Comparison of ENCODE assay signal across 31 mouse cellular contexts in the genomic region with DNA sequence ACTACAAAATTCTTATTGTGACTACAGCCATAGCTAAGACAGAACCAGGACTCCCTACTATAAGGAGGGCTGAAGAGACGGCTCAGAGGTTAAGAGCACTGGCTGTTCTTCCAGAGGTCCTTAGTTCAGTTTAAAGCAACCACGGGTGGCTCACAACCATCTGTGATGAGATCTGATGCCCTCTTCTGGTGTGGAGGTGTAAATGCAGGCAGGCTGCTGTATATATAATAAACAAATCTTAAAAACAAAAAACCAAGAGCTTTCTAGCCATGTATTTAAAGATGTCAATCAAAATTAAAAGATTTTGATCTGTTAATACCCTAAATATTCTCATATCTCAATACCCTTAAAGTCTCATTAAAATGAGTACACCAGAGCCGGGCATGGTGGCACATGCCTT. TPM values are rescaled to one million over a fixed set of nuclear protein-coding genes. Genes with fewer than 3 reads are reported as not detected.
DNase-seq lines count a peak whose midpoint lies in the region; ATAC-seq and TF ChIP-seq lines count a peak whose summit lies in the region.
"Had no signal": no experiment of that assay in that cellular context is flagged by ENCODE, and none has a peak within 500 bp of the region (broad histone marks: within the 10 kb centered on the region; RNA-seq: fewer than 3 reads in every experiment).

No protein-coding gene starts in this region.

- intact Hi-C loops in heart, adult 2 months (cut with DNase I) = no loop called here
- intact Hi-C loops in heart, postnatal 36 days (cut with DNase I) = no loop called here

- ATAC-seq in liver, postnatal 0 days = no peak
- no peak for ATAC-seq in stomach, postnatal 0 days (ENCODE audit: low FRiP score, low TSS enrichment)
- no peak for ATAC-seq in granulocyte monocyte progenitor cell, adult 5-6 weeks (replicated peaks; ENCODE audit: poor library complexity, severe bottlenecking)
- ATAC-seq: forebrain, embryonic 15.5 days; midbrain, embryonic 15.5 days had no signal

- no peaks in the 10 kb centered on the region for H3K9me3 ChIP-seq in liver, postnatal 0 days (ENCODE audit: low read length)
- no peaks in the 10 kb centered on the region for H3K9me3 ChIP-seq in ES-Bruce4 (replicated peaks; ENCODE audit: control insufficient read depth, insufficient read depth, low read length, poor library complexity, severe bottlenecking)
- H3K9me3 ChIP-seq in stomach, postnatal 0 days (ENCODE audit: control insufficient read depth, low read length) = no peaks in the 10 kb centered on the region
- H3K9me3 ChIP-seq: embryonic facial prominence, embryonic 12.5 days; forebrain, embryonic 15.5 days; G1E; hindbrain, embryonic 13.5 days; kidney, embryonic 15.5 days; liver, embryonic 15.5 days; midbrain, embryonic 10.5 days; midbrain, embryonic 15.5 days; neural tube, embryonic 15.5 days had no signal

- no peak for DNase-seq in heart, adult 2 months
- no peak for DNase-seq in heart, postnatal 36 days
- no peak for DNase-seq in liver, adult 2 months (ENCODE audit: extremely low read depth, low read depth, low spot score)
- no peak for DNase-seq in liver, postnatal 0 days
- no peak for DNase-seq in stomach, postnatal 0 days (ENCODE audit: low spot score)
- DNase-seq: adrenal gland, adult 2 months; adrenal gland, postnatal 36 days; B cell, adult 2 months; cerebellum, adult 11 months; cerebellum, adult 9-11 months; embryo, embryonic 11 days; heart, postnatal 4 days; kidney, adult 11 months; kidney, postnatal 36 days; layer of hippocampus, postnatal 36 days; liver; retina, postnatal 1 day; right cerebral cortex, postnatal 14 days; thymus, postnatal 14 days had no signal

- H3K27ac ChIP-seq in heart, adult 2 months = no peak overlapping the region
- no peak overlapping the region for H3K27ac ChIP-seq in liver, adult 2 months (replicated peaks; ENCODE audit: insufficient read depth, low read depth, low read length)
- H3K27ac ChIP-seq in liver, postnatal 0 days (ENCODE audit: low read depth) = no peak overlapping the region
- H3K27ac ChIP-seq in ES-Bruce4 (ENCODE audit: insufficient read depth, low read length) = 0 out of 2 replicates have a peak overlapping the region, but pooled peaks have one; percentile 48
- H3K27ac ChIP-seq in stomach, postnatal 0 days (replicated peaks) = no peak overlapping the region
- H3K27ac ChIP-seq: embryonic facial prominence, embryonic 12.5 days; forebrain, embryonic 15.5 days; hindbrain, embryonic 13.5 days; kidney, embryonic 15.5 days; liver, embryonic 15.5 days; midbrain, embryonic 10.5 days; midbrain, embryonic 15.5 days; neural tube, embryonic 15.5 days had no signal

- peak; percentile 44 for TF ChIP-seq CTCF in heart, adult 2 months (IDR thresholded peaks at IDR 0.05)
- TF ChIP-seq CTCF in liver, adult 2 months (IDR thresholded peaks at IDR 0.05; ENCODE audit: low read depth, low read length) = peak; percentile 20; the same call in 1 of the 2 replicates
- TF ChIP-seq CTCF in liver, postnatal 0 days (IDR thresholded peaks at IDR 0.05; ENCODE audit: low read depth) = no peak
- TF ChIP-seq CTCF in ES-Bruce4 (IDR thresholded peaks at IDR 0.05; ENCODE audit: low read depth, low read length) = no peak
- peak; percentile 36 for TF ChIP-seq CTCF in stomach, postnatal 0 days (IDR thresholded peaks at IDR 0.05; ENCODE audit: low read depth)

- H3K27me3 ChIP-seq in heart, adult 2 months (ENCODE audit: control insufficient read depth, insufficient read depth, low read length) = no peaks in the 10 kb centered on the region
- H3K27me3 ChIP-seq in liver, adult 2 months (ENCODE audit: control insufficient read depth, insufficient read depth, low read length) = no peaks in the 10 kb centered on the region
- no peaks in the 10 kb centered on the region for H3K27me3 ChIP-seq in liver, postnatal 0 days (ENCODE audit: insufficient read depth, low read length)
- no peaks in the 10 kb centered on the region for H3K27me3 ChIP-seq in ES-Bruce4 (ENCODE audit: control insufficient read depth, insufficient read depth, low read length, poor library complexity, severe bottlenecking)
- no peaks in the 10 kb centered on the region for H3K27me3 ChIP-seq in stomach, postnatal 0 days (ENCODE audit: control insufficient read depth, insufficient read depth, low read length)
- H3K27me3 ChIP-seq: embryonic facial prominence, embryonic 12.5 days; forebrain, embryonic 15.5 days; hindbrain, embryonic 13.5 days; kidney, embryonic 15.5 days; liver, embryonic 15.5 days; midbrain, embryonic 15.5 days; neural tube, embryonic 15.5 days had no signal

- H3K36me3 ChIP-seq in heart, adult 2 months (ENCODE audit: control insufficient read depth, insufficient read depth, low read length) = peaks cover 10% of the 10 kb centered on the region
- peaks cover 82% of the 10 kb centered on the region for H3K36me3 ChIP-seq in liver, adult 2 months (ENCODE audit: control insufficient read depth, insufficient read depth, low read length)
- H3K36me3 ChIP-seq in liver, postnatal 0 days (replicated peaks; ENCODE audit: insufficient read depth, low read length) = peaks cover 86% of the 10 kb centered on the region
- peaks cover 93% of the 10 kb centered on the region for H3K36me3 ChIP-seq in ES-Bruce4 (ENCODE audit: control insufficient read depth, insufficient read depth, low read length, poor library complexity, severe bottlenecking)
- H3K36me3 ChIP-seq in stomach, postnatal 0 days (ENCODE audit: control insufficient read depth, insufficient read depth, low read length) = peaks cover 45% of the 10 kb centered on the region

- no peak overlapping the region for H3K4me3 ChIP-seq in heart, adult 2 months
- H3K4me3 ChIP-seq in liver, adult 2 months (ENCODE audit: insufficient read depth, low read depth, low read length) = no peak overlapping the region
- no peak overlapping the region for H3K4me3 ChIP-seq in liver, postnatal 0 days (ENCODE audit: low read depth, low read length)
- H3K4me3 ChIP-seq in ES-Bruce4 (ENCODE audit: low read depth, low read length) = no peak overlapping the region
- H3K4me3 ChIP-seq in stomach, postnatal 0 days (ENCODE audit: low read depth, low read length) = no peak overlapping the region
- H3K4me3 ChIP-seq: embryonic facial prominence, embryonic 12.5 days; forebrain, embryonic 15.5 days; hindbrain, embryonic 13.5 days; kidney, embryonic 15.5 days; liver, embryonic 15.5 days; midbrain, embryonic 10.5 days; midbrain, embryonic 15.5 days; neural tube, embryonic 15.5 days had no signal

- H3K79me2 ChIP-seq in heart, adult 2 months (replicated peaks; ENCODE audit: control insufficient read depth, insufficient read depth, low read length) = no peaks in the 10 kb centered on the region
- no peaks in the 10 kb centered on the region for H3K79me2 ChIP-seq in liver, adult 2 months (ENCODE audit: control insufficient read depth, insufficient read depth, low read length)

- H3K4me1 ChIP-seq in heart, adult 2 months (ENCODE audit: control insufficient read depth, insufficient read depth, low read length) = no peaks in the 10 kb centered on the region
- H3K4me1 ChIP-seq in liver, adult 2 months (ENCODE audit: control insufficient read depth, insufficient read depth, low read length) = no peaks in the 10 kb centered on the region
- H3K4me1 ChIP-seq in liver, postnatal 0 days (ENCODE audit: insufficient read depth) = no peaks in the 10 kb centered on the region
- no peaks in the 10 kb centered on the region for H3K4me1 ChIP-seq in ES-Bruce4 (ENCODE audit: control insufficient read depth, insufficient read depth, low read length)
- no peaks in the 10 kb centered on the region for H3K4me1 ChIP-seq in stomach, postnatal 0 days (replicated peaks; ENCODE audit: control insufficient read depth, insufficient read depth)
- H3K4me1 ChIP-seq: embryonic facial prominence, embryonic 12.5 days; forebrain, embryonic 15.5 days; hindbrain, embryonic 13.5 days; kidney, embryonic 15.5 days; liver, embryonic 15.5 days; midbrain, embryonic 10.5 days; midbrain, embryonic 15.5 days; neural tube, embryonic 15.5 days had no signal

- H3K4me2 ChIP-seq in liver, postnatal 0 days (ENCODE audit: low read depth, low read length) = no peak overlapping the region
- H3K4me2 ChIP-seq in stomach, postnatal 0 days (replicated peaks; ENCODE audit: low read depth) = no peak overlapping the region
- H3K4me2 ChIP-seq: embryonic facial prominence, embryonic 12.5 days; forebrain, embryonic 15.5 days; heart, embryonic 11.5 days; hindbrain, embryonic 13.5 days; kidney, embryonic 15.5 days; liver, embryonic 15.5 days; midbrain, embryonic 15.5 days; neural tube, embryonic 15.5 days had no signal

- no peak overlapping the region for H3K9ac ChIP-seq in heart, adult 2 months (ENCODE audit: low read depth, low read length)
- no peak overlapping the region for H3K9ac ChIP-seq in liver, adult 2 months (ENCODE audit: low read depth, low read length)
- H3K9ac ChIP-seq in liver, postnatal 0 days (replicated peaks) = no peak overlapping the region
- no peak overlapping the region for H3K9ac ChIP-seq in ES-Bruce4 (ENCODE audit: low read depth, poor library complexity, severe bottlenecking)
- no peak overlapping the region for H3K9ac ChIP-seq in stomach, postnatal 0 days (ENCODE audit: low read length)
- H3K9ac ChIP-seq: embryonic facial prominence, embryonic 12.5 days; forebrain, embryonic 15.5 days; hindbrain, embryonic 13.5 days; kidney, embryonic 15.5 days; liver, embryonic 15.5 days; midbrain, embryonic 15.5 days; neural tube, embryonic 15.5 days had no signal

- WGBS in heart, adult 2 months = 95% methylated on average over 3 of the region's 3 CpGs
- WGBS in liver, adult 2 months = 96% methylated on average over 3 of the region's 3 CpGs
- WGBS in liver, postnatal 0 days (ENCODE audit: insufficient replicate concordance) = 88% methylated on average over 3 of the region's 3 CpGs
- 86% methylated on average over 3 of the region's 3 CpGs for WGBS in stomach, postnatal 0 days

- TF ChIP-seq POLR2A in heart, adult 2 months (IDR thresholded peaks at IDR 0.05; ENCODE audit: insufficient read depth, low read depth, low read length) = no peak
- no peak for TF ChIP-seq POLR2A in liver, adult 2 months (IDR thresholded peaks at IDR 0.05; ENCODE audit: extremely low read depth, insufficient read depth, low read length)
- TF ChIP-seq POLR2A in ES-Bruce4 (IDR thresholded peaks at IDR 0.05; ENCODE audit: insufficient read depth, low read length) = no peak

- no peak for TF ChIP-seq EP300 in heart, adult 2 months (IDR thresholded peaks at IDR 0.05; ENCODE audit: insufficient read depth, low read depth, low read length)
- TF ChIP-seq EP300 in liver, postnatal 0 days (IDR thresholded peaks at IDR 0.05; ENCODE audit: low read depth) = no peak
- no peak for TF ChIP-seq EP300 in ES-Bruce4 (IDR thresholded peaks at IDR 0.05; ENCODE audit: insufficient read depth, low read depth, low read length)
- no peak for TF ChIP-seq EP300 in stomach, postnatal 0 days (optimal IDR thresholded peaks at IDR 0.05)

RNA-seq across cellular contexts. Expression of a gene that starts 10.2 kb away (rescaled TPM):
- total RNA-seq in heart, adult 2 months (2021) = 10 to 100 TPM; 29.9 to 32.9 TPM
- 19.5 and 38.6 TPM in 2 replicates for polyA plus RNA-seq in heart, adult 2 months (2012; rRNA removed)
- 10 to 100 TPM; 32.9 to 35.1 TPM for total RNA-seq in heart, postnatal 36 days (2021)
- 31.8 and 33.6 TPM in 2 replicates for total RNA-seq in liver, adult 2 months (2014; rRNA removed)
- polyA plus RNA-seq in liver, adult 2 months (2012; rRNA removed) = 13.6 and 16.9 TPM in 2 replicates
- polyA plus RNA-seq in liver, postnatal 0 days (2015; fragmentation: Nextera tagmentation; extraction: Ambion mirVana) = 42.1 and 50.0 TPM in 2 replicates
- polyA plus RNA-seq in ES-Bruce4 (2011; ENCODE audit: insufficient read depth, insufficient read length, low read depth, missing spikeins) = 220 and 223 TPM in 2 replicates
- polyA plus RNA-seq in stomach, postnatal 0 days (2015; fragmentation: Nextera tagmentation; extraction: Ambion mirVana) = 80.4 and 80.5 TPM in 2 replicates
- 150 and 160 TPM in 2 replicates for total RNA-seq in granulocyte monocyte progenitor cell, adult 5-6 weeks (2014; fragmentation: Nextera tagmentation)
- total RNA-seq in granulocyte monocyte progenitor cell, adult 5-6 weeks (2017) = 207 and 213 TPM in 2 replicates

RNA-seq across cellular contexts. Expression of a gene that starts 26.1 kb away (rescaled TPM):
- total RNA-seq in heart, adult 2 months (2021) = 10 to 100 TPM in 1 of 2 experiments, 1 to 10 TPM in 1; 9.7 to 10.6 TPM
- 12.1 and 16.8 TPM in 2 replicates for polyA plus RNA-seq in heart, adult 2 months (2012; rRNA removed)
- total RNA-seq in heart, postnatal 36 days (2021) = 10 to 100 TPM in 1 of 2 experiments, 1 to 10 TPM in 1; 8.6 to 10.3 TPM
- 1.7 and 1.9 TPM in 2 replicates for total RNA-seq in liver, adult 2 months (2014; rRNA removed)
- polyA plus RNA-seq in liver, adult 2 months (2012; rRNA removed) = 1.6 and 2.8 TPM in 2 replicates
- polyA plus RNA-seq in liver, postnatal 0 days (2015; fragmentation: Nextera tagmentation; extraction: Ambion mirVana) = 0.94 and 1.5 TPM in 2 replicates
- 43.3 and 55.5 TPM in 2 replicates for polyA plus RNA-seq in ES-Bruce4 (2011; ENCODE audit: insufficient read depth, insufficient read length, low read depth, missing spikeins)
- 3.5 and 5.0 TPM in 2 replicates for polyA plus RNA-seq in stomach, postnatal 0 days (2015; fragmentation: Nextera tagmentation; extraction: Ambion mirVana)
- total RNA-seq in granulocyte monocyte progenitor cell, adult 5-6 weeks (2014; fragmentation: Nextera tagmentation) = not detected in 2 replicates
- 0.09 and 0.26 TPM in 2 replicates for total RNA-seq in granulocyte monocyte progenitor cell, adult 5-6 weeks (2017)
- total RNA-seq: G1E had no signal
- polyA plus RNA-seq: G1E had no signal

RNA-seq across cellular contexts. Expression of a gene that starts 37.3 kb away (rescaled TPM):
- total RNA-seq in heart, adult 2 months (2021) = 10 to 100 TPM; 14.8 to 20.6 TPM
- polyA plus RNA-seq in heart, adult 2 months (2012; rRNA removed) = 18.8 and 30.0 TPM in 2 replicates
- total RNA-seq in heart, postnatal 36 days (2021) = 10 to 100 TPM; 21.9 to 22.1 TPM
- 15.5 and 15.9 TPM in 2 replicates for total RNA-seq in liver, adult 2 months (2014; rRNA removed)
- 16.0 and 18.5 TPM in 2 replicates for polyA plus RNA-seq in liver, adult 2 months (2012; rRNA removed)
- 14.2 and 17.2 TPM in 2 replicates for polyA plus RNA-seq in liver, postnatal 0 days (2015; fragmentation: Nextera tagmentation; extraction: Ambion mirVana)
- polyA plus RNA-seq in ES-Bruce4 (2011; ENCODE audit: insufficient read depth, insufficient read length, low read depth, missing spikeins) = 37.5 and 38.0 TPM in 2 replicates
- polyA plus RNA-seq in stomach, postnatal 0 days (2015; fragmentation: Nextera tagmentation; extraction: Ambion mirVana) = 30.4 and 34.6 TPM in 2 replicates
- 32.8 and 40.4 TPM in 2 replicates for total RNA-seq in granulocyte monocyte progenitor cell, adult 5-6 weeks (2014; fragmentation: Nextera tagmentation)
- total RNA-seq in granulocyte monocyte progenitor cell, adult 5-6 weeks (2017) = 18.3 and 39.8 TPM in 2 replicates

Comparison
In these comparisons a context has a peak if more than half of its experiments do, and no peak if none do; other contexts are left out.
1. CTCF ChIP-seq: peak in heart, adult 2 months (single experiment), liver, adult 2 months (single experiment) and stomach, postnatal 0 days (single experiment); none in liver, postnatal 0 days (single experiment) and ES-Bruce4 (single experiment).